Mouse (Mus musculus) hematopoietic multipotent progenitor cell, adult 10-12 weeks (in vitro differentiated cells): ENCODE measurements around the gene Polr3g. TPM values are rescaled to one million over a fixed set of nuclear protein-coding genes. Genes with fewer than 3 reads are reported as not detected.

ENCODE experiments used
- polyA plus RNA-seq: library from polyadenylated mRNA; stranded (reverse); fragments of >175 nt; gene quantifications from 2 replicates; pipeline ENCODE4 v1.2.3, GENCODE M21; 2012; ENCODE audit warnings: low replicate concordance

The Polr3g gene
- 0.87 and 1.1 TPM in 2 replicates for polyA plus RNA-seq

GRCm38 (mm10) chr13:81710775-81711545, at the start of gene Polr3g, which contains the start of gene Mblac2:
TSS of gene Polr3g (minus strand) at chr13:81711013.
TSS of gene Mblac2 (plus strand) at chr13:81711341.

GRCm38 (mm10) chr13:81657351-81658052, 53.3 kb downstream of the Polr3g start, which contains the start of gene Lysmd3:
TSS of gene Lysmd3 (plus strand) at chr13:81657663.

GRCm38 (mm10) chr13:81632720-81633415, 77.9 kb downstream of the Polr3g start, which contains the start of gene Adgrv1:
TSS of gene Adgrv1 (minus strand) at chr13:81633154.

Other genes starting within 250 kb of the Polr3g start
- gene Adgrv1, start 77.9 kb downstream of the Polr3g start, polyA plus RNA-seq, result not detected in 2 replicates
- gene Lysmd3, start 53.4 kb downstream of the Polr3g start, polyA plus RNA-seq, result 4.5 and 5.7 TPM in 2 replicates
- 1.9 and 2.8 TPM in 2 replicates for gene Mblac2, start 328 bp upstream of the Polr3g start, polyA plus RNA-seq
- 2.3 and 10.8 TPM in 2 replicates for gene Cetn3, start 72.1 kb upstream of the Polr3g start, polyA plus RNA-seq